Mouse (Mus musculus): Measurements from ENCODE around the gene Frs2.

- no peak for TF ChIP-seq POLR2A (IDR thresholded peaks at IDR 0.05; ENCODE audit: extremely low read depth, insufficient read depth, low read length)
- no peak for TF ChIP-seq CTCF (IDR thresholded peaks at IDR 0.05; ENCODE audit: low read depth, low read length)
These were observed 1.9 kb downstream of the Frs2 start for GRCm38 (mm10) chr10:117146421-117146820.
